Mouse (Mus musculus) midbrain, embryonic 11.5 days (tissue): Measurements from ENCODE around the gene Cfdp1. TPM values are rescaled to one million over a fixed set of nuclear protein-coding genes. Genes with fewer than 3 reads are reported as not detected.
A peak's percentile ranks its signal among the peaks of the same experiment; 100 is the strongest.

ENCODE experiments used
- ATAC-seq: fragments of 200-750 bp; cut with Nextera tagmentation; 2 replicates; pipeline ENCODE4 v1.8.0; 2017; ENCODE audit warnings: moderate TSS enrichment, moderate library complexity; ENCODE audit not compliant: low FRiP score
- DNase-seq: peaks from one replicate; pipeline ENCODE4 v3.0.0; 2015; ENCODE audit warnings: low spot score; ENCODE audit errors: missing footprints
- H3K27ac ChIP-seq: fragments of 300-500 bp; sonication (generic); 2 replicates; pipeline ENCODE4 v1.5.1; 2014; ENCODE audit warnings: low read depth, low read length
- H3K27me3 ChIP-seq: fragments of 300-500 bp; sonication (generic); 2 replicates; pipeline ENCODE4 v1.6.1; 2014; ENCODE audit warnings: mild to moderate bottlenecking, low read length, moderate library complexity, mixed read lengths; ENCODE audit not compliant: control insufficient read depth, insufficient read depth
- H3K36me3 ChIP-seq: fragments of 300-500 bp; sonication (generic); 2 replicates; pipeline ENCODE4 v1.6.1; 2014; ENCODE audit warnings: mild to moderate bottlenecking, low read length, moderate library complexity, mixed read lengths; ENCODE audit not compliant: control insufficient read depth, insufficient read depth
- H3K4me1 ChIP-seq: fragments of 300-500 bp; sonication (generic); 2 replicates; pipeline ENCODE4 v1.6.1; 2014; ENCODE audit warnings: low read length; ENCODE audit not compliant: control insufficient read depth, insufficient read depth
- H3K4me2 ChIP-seq: fragments of 300-500 bp; sonication (generic); 2 replicates; pipeline ENCODE4 v1.6.1; 2014; ENCODE audit warnings: mild to moderate bottlenecking, moderate library complexity
- H3K4me3 ChIP-seq: fragments of 300-500 bp; sonication (generic); 2 replicates; pipeline ENCODE4 v1.5.1; 2014; ENCODE audit warnings: low read depth, low read length
- H3K9ac ChIP-seq: fragments of 300-500 bp; sonication (generic); 2 replicates; pipeline ENCODE4 v1.6.1; 2014; ENCODE audit warnings: low read length
- H3K9me3 ChIP-seq: fragments of 300-500 bp; sonication (generic); 2 replicates; pipeline ENCODE4 v1.6.1; 2016; ENCODE audit warnings: low read length; ENCODE audit not compliant: control insufficient read depth
- WGBS: fragments of 180-500 bp; shearing (Covaris S2); extraction: QIAGEN DNeasy Blood & Tissue Kit; methylation state at CpG from one replicate; pipeline ENCODE4 v1.1.7; 2014; 5-methylcytosine and 5-hydroxymethylcytosine counted together
- polyA plus RNA-seq: library from polyadenylated mRNA; unstranded; fragments of >200 nt; fragmentation: Nextera tagmentation; extraction: Ambion mirVana; gene quantifications from 2 replicates; pipeline ENCODE4 v1.2.1, GENCODE M21; 2014

Gene Cfdp1
- polyA plus RNA-seq, 1 experiment from 2014 or later = 209 TPM

GRCm38 (mm10) chr8:111758817-111759216 is 95.3 kb downstream of the Cfdp1 start:
- ATAC-seq = no peak
- WGBS = 83% methylated on average over 5 of the region's 5 CpGs
- Histone ChIP-seq H3K27me3 (no peaks in the 10 kb centered on the region), H3K9me3 (no peaks in the 10 kb centered on the region), H3K4me2 (no peak overlapping the region), H3K4me1 (no peaks in the 10 kb centered on the region), H3K27ac (no peak overlapping the region), H3K9ac (no peak overlapping the region), H3K4me3 (no peak overlapping the region), H3K36me3 (no peaks in the 10 kb centered on the region)
- no peak for DNase-seq

GRCm38 (mm10) chr8:111757599-111757998 is 96.5 kb downstream of the Cfdp1 start:
- WGBS = 93% methylated on average over 9 of the region's 9 CpGs
- Histone ChIP-seq H3K4me3 (no peak overlapping the region), H3K27me3 (no peaks in the 10 kb centered on the region), H3K4me1 (no peaks in the 10 kb centered on the region), H3K36me3 (no peaks in the 10 kb centered on the region), H3K27ac (no peak overlapping the region), H3K9me3 (no peaks in the 10 kb centered on the region), H3K4me2 (no peak overlapping the region), H3K9ac (no peak overlapping the region)
- ATAC-seq (no peak), DNase-seq (no peak)

GRCm38 (mm10) chr8:111754736-111755135 is 99.4 kb downstream of the Cfdp1 start:
- H3K9me3 ChIP-seq = no peaks in the 10 kb centered on the region
- DNase-seq = no peak
- no peak overlapping the region for H3K27ac ChIP-seq
- 83% methylated on average over 6 of the region's 6 CpGs for WGBS
- H3K36me3 ChIP-seq = no peaks in the 10 kb centered on the region
- H3K9ac ChIP-seq = no peak overlapping the region
- no peaks in the 10 kb centered on the region for H3K4me1 ChIP-seq
- H3K4me2 ChIP-seq = no peak overlapping the region
- H3K4me3 ChIP-seq = no peak overlapping the region
- no peak for ATAC-seq
- no peaks in the 10 kb centered on the region for H3K27me3 ChIP-seq

DNA sequence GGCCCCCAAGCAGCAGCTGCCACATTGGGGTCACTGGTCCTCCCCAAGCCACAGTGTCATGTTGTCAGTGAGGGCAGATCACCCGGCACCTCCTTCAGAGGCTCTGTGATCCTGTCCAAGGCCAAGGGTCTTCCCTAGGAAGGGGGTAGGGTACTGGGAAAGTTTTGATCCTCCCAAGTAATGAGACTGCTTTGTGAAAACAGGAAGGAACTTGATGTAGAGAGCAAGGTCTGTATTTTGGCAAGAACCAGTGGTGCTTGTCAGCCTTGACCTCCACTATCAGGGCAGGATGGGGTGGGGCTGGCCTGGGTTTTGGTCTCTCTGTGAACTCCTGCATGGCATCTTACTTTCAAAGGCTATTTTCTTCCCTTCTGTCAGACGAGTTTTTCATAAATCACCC is 100.0 kb downstream of the Cfdp1 start:
- ATAC-seq (no peak), DNase-seq (no peak)
- 59% methylated on average over 2 of the region's 2 CpGs for WGBS
- Histone ChIP-seq H3K4me1 (no peaks in the 10 kb centered on the region), H3K27ac (no peak overlapping the region), H3K36me3 (no peaks in the 10 kb centered on the region), H3K4me2 (no peak overlapping the region), H3K27me3 (no peaks in the 10 kb centered on the region), H3K9ac (no peak overlapping the region), H3K4me3 (no peak overlapping the region), H3K9me3 (no peaks in the 10 kb centered on the region)

- no peak overlapping the region for H3K9ac ChIP-seq
- no peak overlapping the region for H3K4me2 ChIP-seq
- DNase-seq (no peak), ATAC-seq (no peak)
- 62% methylated on average over 6 of the region's 6 CpGs for WGBS
- H3K9me3 ChIP-seq = no peaks in the 10 kb centered on the region
- no peaks in the 10 kb centered on the region for H3K36me3 ChIP-seq
- H3K4me3 ChIP-seq = no peak overlapping the region
- H3K27me3 ChIP-seq = no peaks in the 10 kb centered on the region
- no peak overlapping the region for H3K27ac ChIP-seq
- H3K4me1 ChIP-seq = peaks cover 16% of the 10 kb centered on the region
These were observed 105.3 kb downstream of the Cfdp1 start for GRCm38 (mm10) chr8:111748766-111749165.

GRCm38 (mm10) chr8:111747866-111748649 is 106.0 kb downstream of the Cfdp1 start:
- no peak overlapping the region for H3K4me2 ChIP-seq

DNA sequence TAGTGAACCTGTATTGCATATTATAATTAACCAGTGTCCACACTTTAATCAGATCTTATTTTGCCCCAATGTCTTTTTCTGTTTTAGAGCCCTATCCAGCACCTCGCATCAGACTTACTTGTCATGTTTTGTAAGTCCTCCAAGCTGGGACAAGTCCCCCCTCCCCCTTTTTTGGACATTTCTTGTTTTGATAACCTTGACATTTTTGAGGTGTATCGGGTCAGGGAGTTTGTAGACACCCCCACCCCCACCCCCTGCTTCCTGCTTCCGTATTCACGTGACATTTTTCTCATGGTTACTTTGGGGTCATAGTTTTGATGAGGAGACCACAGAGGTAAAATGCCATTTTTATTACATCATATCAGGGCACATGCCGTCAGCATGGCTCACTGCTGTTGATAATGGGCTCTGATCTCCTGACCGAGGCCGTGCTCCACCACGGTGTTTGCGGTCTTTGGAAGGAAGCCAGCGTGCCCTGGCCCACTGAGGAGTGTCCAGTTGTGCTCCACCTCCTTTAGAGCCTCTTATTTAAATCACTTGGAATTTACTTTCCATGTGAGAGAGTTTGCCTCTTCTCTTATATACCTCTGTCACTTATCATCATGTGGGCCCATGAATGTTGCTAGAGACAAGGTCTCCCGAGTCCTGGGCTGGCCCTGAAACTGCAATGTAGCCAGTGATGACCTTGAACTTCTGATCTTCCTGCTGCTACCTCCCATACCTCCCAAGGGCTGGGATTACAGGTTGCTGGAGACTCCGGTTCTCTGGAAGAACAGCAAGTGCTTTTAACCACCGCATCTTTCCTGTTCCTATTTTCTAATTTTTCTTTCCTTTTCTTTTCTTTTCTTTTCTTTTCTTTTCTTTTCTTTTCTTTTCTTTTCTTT is 107.3 kb downstream of the Cfdp1 start:
- H3K4me1 ChIP-seq = peaks cover 26% of the 10 kb centered on the region
- H3K36me3 ChIP-seq = no peaks in the 10 kb centered on the region
- no peaks in the 10 kb centered on the region for H3K27me3 ChIP-seq
- no peaks in the 10 kb centered on the region for H3K9me3 ChIP-seq
- no peak overlapping the region for H3K27ac ChIP-seq
- no peak for ATAC-seq
- H3K9ac ChIP-seq = no peak overlapping the region
- H3K4me2 ChIP-seq = no peak overlapping the region
- DNase-seq = no peak
- WGBS = 85% methylated on average over 13 of the region's 13 CpGs
- H3K4me3 ChIP-seq = no peak overlapping the region

More at GRCm38 (mm10) chr8:111747866-111748649, 106.0 kb downstream of the Cfdp1 start:
- DNase-seq (peak; percentile 82), ATAC-seq (no peak)
- Histone ChIP-seq H3K4me1 (peaks cover 16% of the 10 kb centered on the region), H3K9me3 (no peaks in the 10 kb centered on the region), H3K9ac (no peak overlapping the region), H3K4me3 (no peak overlapping the region), H3K27ac (no peak overlapping the region), H3K36me3 (no peaks in the 10 kb centered on the region), H3K27me3 (no peaks in the 10 kb centered on the region)
- WGBS = 84% methylated on average over 8 of the region's 8 CpGs

DNA sequence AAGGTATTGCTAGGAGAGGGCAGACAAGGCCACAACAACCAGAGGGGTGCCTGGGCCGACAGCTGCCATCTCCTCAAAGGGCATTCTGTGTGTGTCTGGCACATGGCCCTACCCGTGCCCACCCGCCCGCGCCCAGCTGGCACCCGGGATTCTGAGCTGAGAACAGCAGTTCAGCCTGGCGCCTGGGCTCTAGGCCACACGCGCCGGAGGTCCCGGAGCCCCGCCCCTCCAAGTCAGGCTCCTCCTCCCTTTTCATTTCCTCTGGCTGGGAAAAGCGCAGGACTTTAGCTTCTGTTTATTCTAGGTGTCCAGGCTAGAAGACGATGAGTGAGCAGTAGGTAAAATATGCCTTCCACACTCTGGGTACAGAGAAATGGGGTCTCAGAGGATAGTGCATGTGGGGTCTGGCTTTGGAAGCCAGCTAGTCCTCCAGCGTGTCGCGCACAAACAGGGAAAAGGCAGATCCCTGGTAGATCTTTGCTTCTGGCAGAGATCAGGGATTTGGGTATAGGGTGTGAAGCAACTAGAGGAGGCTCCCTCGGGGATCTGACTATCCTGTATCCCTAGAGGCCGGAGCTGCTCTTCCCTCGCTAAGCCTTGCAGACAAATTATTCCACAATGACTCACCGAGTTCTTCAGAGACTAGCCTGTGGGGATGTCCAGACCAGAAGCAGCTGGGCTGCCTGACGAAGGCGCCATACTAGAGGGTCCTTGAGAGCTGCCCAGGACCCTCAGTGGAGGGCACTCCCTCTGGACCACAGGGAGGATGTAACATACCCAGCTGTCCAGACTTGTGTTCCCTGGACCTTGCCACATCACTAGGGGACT is 108.3 kb downstream of the Cfdp1 start:
- Histone ChIP-seq H3K27me3 (no peaks in the 10 kb centered on the region), H3K9ac (peak overlapping the region; percentile 45; the same call in 1 of the 2 replicates), H3K4me2 (peak overlapping the region; percentile 41), H3K27ac (no peak overlapping the region), H3K4me3 (peak overlapping the region; percentile 14), H3K4me1 (peaks cover 36% of the 10 kb centered on the region), H3K36me3 (no peaks in the 10 kb centered on the region), H3K9me3 (no peaks in the 10 kb centered on the region)
- DNase-seq (peak; percentile 92), ATAC-seq (peak; percentile 22; the same call in 1 of the 2 replicates)
- 5% methylated on average over 23 of the region's 23 CpGs for WGBS
